Mouse (Mus musculus): ENCODE data around the gene Atp2a3. TPM values are rescaled to one million over a fixed set of nuclear protein-coding genes. Genes with fewer than 3 reads are reported as not detected.

The Atp2a3 gene
- total RNA-seq, 2 experiments from 2014 or later, result 5.3 to 5.5 TPM

GRCm38 (mm10) chr11:72953440-72954151, 7.4 kb upstream of the Atp2a3 start:
- no peak for DNase-seq (ENCODE audit: low spot score in 2 of 2)

- DNase-seq (ENCODE audit: low spot score in 2 of 2), result no peak
These were observed 6.8 kb upstream of the Atp2a3 start for GRCm38 (mm10) chr11:72954216-72954615.

- DNase-seq (ENCODE audit: low spot score in 2 of 2), result no peak
These were observed 5.5 kb upstream of the Atp2a3 start for GRCm38 (mm10) chr11:72955339-72955974.

GRCm38 (mm10) chr11:72957318-72957717, 3.7 kb upstream of the Atp2a3 start:
- DNase-seq (ENCODE audit: low spot score in 2 of 2), result no peak

- no peak for DNase-seq (ENCODE audit: low spot score in 2 of 2)
These were observed 867 bp upstream of the Atp2a3 start for GRCm38 (mm10) chr11:72959924-72960679.

GRCm38 (mm10) chr11:72960723-72961071, 272 bp upstream of the Atp2a3 start:
- no peak for DNase-seq (ENCODE audit: low spot score in 2 of 2)

- DNase-seq (ENCODE audit: low spot score in 2 of 2), result no peak
These were observed 1.4 kb downstream of the Atp2a3 start for GRCm38 (mm10) chr11:72962378-72962777.

GRCm38 (mm10) chr11:72963058-72963788, 2.3 kb downstream of the Atp2a3 start:
- no peak for DNase-seq (ENCODE audit: low spot score in 2 of 2)

- no peak for DNase-seq (ENCODE audit: low spot score in 2 of 2)
These were observed 2.9 kb downstream of the Atp2a3 start for GRCm38 (mm10) chr11:72963789-72964294.

GRCm38 (mm10) chr11:72974995-72975503, 14.1 kb downstream of the Atp2a3 start:
- no peak for DNase-seq (ENCODE audit: low spot score in 2 of 2)

GRCm38 (mm10) chr11:72982516-72982915, 21.5 kb downstream of the Atp2a3 start:
- DNase-seq (ENCODE audit: low spot score in 2 of 2), result no peak

- no peak for DNase-seq (ENCODE audit: low spot score in 2 of 2)
These were observed 22.3 kb downstream of the Atp2a3 start for GRCm38 (mm10) chr11:72983283-72983682.

GRCm38 (mm10) chr11:72986745-72987144, 25.8 kb downstream of the Atp2a3 start:
- DNase-seq (ENCODE audit: low spot score in 2 of 2), result no peak

- no peak for DNase-seq (ENCODE audit: low spot score in 2 of 2)
These were observed 26.3 kb downstream of the Atp2a3 start for GRCm38 (mm10) chr11:72987234-72987633.

GRCm38 (mm10) chr11:72987807-72988206, 26.8 kb downstream of the Atp2a3 start:
- no peak for DNase-seq (ENCODE audit: low spot score in 2 of 2)

GRCm38 (mm10) chr11:72989044-72989443, 28.1 kb downstream of the Atp2a3 start:
- no peak for DNase-seq (ENCODE audit: low spot score in 2 of 2)

GRCm38 (mm10) chr11:72990688-72991087, 29.7 kb downstream of the Atp2a3 start:
- DNase-seq (ENCODE audit: low spot score in 2 of 2), result no peak

GRCm38 (mm10) chr11:72991961-72992360, 31.0 kb downstream of the Atp2a3 start:
- no peak for DNase-seq (ENCODE audit: low spot score in 2 of 2)

- no peak for DNase-seq (ENCODE audit: low spot score in 2 of 2)
These were observed 35.4 kb downstream of the Atp2a3 start for GRCm38 (mm10) chr11:72996346-72996745.

- no peak for DNase-seq (ENCODE audit: low spot score in 2 of 2)
These were observed 35.8 kb downstream of the Atp2a3 start for GRCm38 (mm10) chr11:72996781-72997180.

Data from layer of hippocampus, adult 18-20 months (tissue).